Mouse (Mus musculus) hindbrain, embryonic 11.5 days (tissue): Measurements from ENCODE around the gene Atl3. TPM values are rescaled to one million over a fixed set of nuclear protein-coding genes. Genes with fewer than 3 reads are reported as not detected.
A peak's percentile ranks its signal among the peaks of the same experiment; 100 is the strongest.

Experiments used
- ATAC-seq: fragments of 200-750 bp; cut with Nextera tagmentation; 2 replicates; pipeline ENCODE4 v1.8.0; 2017; ENCODE audit warnings: mild to moderate bottlenecking, moderate TSS enrichment, moderate library complexity; ENCODE audit not compliant: low FRiP score
- DNase-seq: peaks from one replicate; pipeline ENCODE4 v3.0.0-alpha.2; 2015; ENCODE audit warnings: low spot score
- H3K27ac ChIP-seq: fragments of 300-500 bp; sonication (generic); 2 replicates; pipeline ENCODE4 v1.5.1; 2014; ENCODE audit warnings: mild to moderate bottlenecking, low read depth, low read length
- H3K27me3 ChIP-seq: fragments of 300-500 bp; sonication (generic); 2 replicates; pipeline ENCODE4 v1.6.1; 2014; ENCODE audit warnings: mild to moderate bottlenecking, low read length, moderate library complexity, mixed read lengths; ENCODE audit not compliant: control insufficient read depth, insufficient read depth
- H3K36me3 ChIP-seq: fragments of 300-500 bp; sonication (generic); 2 replicates; pipeline ENCODE4 v1.6.1; 2014; ENCODE audit warnings: mild to moderate bottlenecking, low read length, moderate library complexity, mixed read lengths; ENCODE audit not compliant: control insufficient read depth, insufficient read depth
- H3K4me1 ChIP-seq: fragments of 300-500 bp; sonication (generic); replicated peaks from 2 replicates; pipeline ENCODE4 v1.6.1; 2014; ENCODE audit warnings: low read length, mixed read lengths; ENCODE audit not compliant: control insufficient read depth, insufficient read depth
- H3K4me2 ChIP-seq: fragments of 300-500 bp; sonication (generic); replicated peaks from 2 replicates; pipeline ENCODE4 v1.6.1; 2014; ENCODE audit warnings: mild to moderate bottlenecking, low read depth, low read length
- H3K4me3 ChIP-seq: fragments of 300-500 bp; sonication (generic); 2 replicates; pipeline ENCODE4 v1.5.1; 2014; ENCODE audit warnings: low read depth, low read length
- H3K9ac ChIP-seq: fragments of 300-500 bp; sonication (generic); 2 replicates; pipeline ENCODE4 v1.6.1; 2014; ENCODE audit warnings: low read depth, low read length
- H3K9me3 ChIP-seq: fragments of 300-500 bp; sonication (generic); 2 replicates; pipeline ENCODE4 v1.6.1; 2016; ENCODE audit warnings: low read length; ENCODE audit not compliant: control insufficient read depth
- WGBS: fragments of 180-500 bp; shearing (Covaris S2); extraction: QIAGEN DNeasy Blood & Tissue Kit; methylation state at CpG from one replicate; pipeline ENCODE4 v1.1.7; 2014; 5-methylcytosine and 5-hydroxymethylcytosine counted together
- polyA plus RNA-seq: library from polyadenylated mRNA; unstranded; fragments of >200 nt; fragmentation: Nextera tagmentation; extraction: Ambion mirVana; gene quantifications from 2 replicates; pipeline ENCODE4 v1.2.1, GENCODE M21; 2014

Gene Atl3
- polyA plus RNA-seq, 1 experiment from 2014 or later, result 9.4 TPM

- Histone ChIP-seq H3K4me3 (peak overlapping the region; percentile 94), H3K27ac (peak overlapping the region; percentile 100), H3K4me2 (peak overlapping the region; percentile 54), H3K27me3 (no peaks in the 10 kb centered on the region), H3K36me3 (no peaks in the 10 kb centered on the region), H3K9me3 (no peaks in the 10 kb centered on the region), H3K9ac (peak overlapping the region; percentile 95), H3K4me1 (no peaks in the 10 kb centered on the region)
- DNase-seq (peak; percentile 73), ATAC-seq (peak; percentile 55; the same call in 1 of the 2 replicates)
- WGBS, result 3% methylated on average over 12 of the region's 12 CpGs
These were observed 12.1 kb upstream of the Atl3 start for GRCm38 (mm10) chr19:7481541-7482265.

GRCm38 (mm10) chr19:7482266-7482598, 11.6 kb upstream of the Atl3 start:
- no peaks in the 10 kb centered on the region for H3K27me3 ChIP-seq
- H3K27ac ChIP-seq, result peak overlapping the region; percentile 100
- 1% methylated on average over 7 of the region's 7 CpGs for WGBS
- ATAC-seq (no peak), DNase-seq (no peak)
- peak overlapping the region; percentile 54 for H3K4me2 ChIP-seq
- H3K36me3 ChIP-seq, result no peaks in the 10 kb centered on the region
- H3K9me3 ChIP-seq, result no peaks in the 10 kb centered on the region
- H3K4me1 ChIP-seq, result no peaks in the 10 kb centered on the region
- peak overlapping the region; percentile 94 for H3K4me3 ChIP-seq
- H3K9ac ChIP-seq, result peak overlapping the region; percentile 95

GRCm38 (mm10) chr19:7482599-7483511, 11.0 kb upstream of the Atl3 start, which contains the start of gene Rtn3:
Rtn3 (minus strand) TSS chr19:7483281.
- peak within 1 kb of the TSS; percentile 100 for H3K27ac ChIP-seq
- no peaks in the 10 kb centered on the region for H3K27me3 ChIP-seq
- peak within 1 kb of the TSS; percentile 94 for H3K4me3 ChIP-seq
- ATAC-seq (peak; percentile 96), DNase-seq (peak; percentile 99)
- peak within 1 kb of the TSS; percentile 95 for H3K9ac ChIP-seq
- no peaks in the 10 kb centered on the region for H3K9me3 ChIP-seq
- no peaks in the 10 kb centered on the region for H3K36me3 ChIP-seq
- no peaks in the 10 kb centered on the region for H3K4me1 ChIP-seq
- H3K4me2 ChIP-seq, result peak within 1 kb of the TSS; percentile 54
- under 1% methylated on average over 76 of the region's 80 CpGs for WGBS

- no peaks in the 10 kb centered on the region for H3K27me3 ChIP-seq
- ATAC-seq, result peak; percentile 75
These were observed 10.3 kb upstream of the Atl3 start for GRCm38 (mm10) chr19:7483512-7483882.

GRCm38 (mm10) chr19:7484076-7484475, 9.8 kb upstream of the Atl3 start:
- Histone ChIP-seq H3K27ac (peak overlapping the region; percentile 100; the same call in 1 of the 2 replicates), H3K4me3 (peak overlapping the region; percentile 94), H3K4me1 (no peaks in the 10 kb centered on the region), H3K4me2 (peak overlapping the region; percentile 54; the same call in 1 of the 2 replicates), H3K36me3 (no peaks in the 10 kb centered on the region), H3K9ac (0 out of 2 replicates have a peak overlapping the region, but pooled peaks have one; percentile 24), H3K9me3 (no peaks in the 10 kb centered on the region), H3K27me3 (no peaks in the 10 kb centered on the region)
- DNase-seq, result no peak
- 72% methylated on average over 5 of the region's 5 CpGs for WGBS
- ATAC-seq, result no peak

More at GRCm38 (mm10) chr19:7483512-7483882, 10.3 kb upstream of the Atl3 start:
- H3K9ac ChIP-seq, result peak overlapping the region; percentile 24; the same call in 1 of the 2 replicates
- no peak for DNase-seq
- no peaks in the 10 kb centered on the region for H3K36me3 ChIP-seq
- peak overlapping the region; percentile 100 for H3K27ac ChIP-seq
- H3K4me2 ChIP-seq, result peak overlapping the region; percentile 54
- WGBS, result 2% methylated on average over 6 of the region's 6 CpGs
- no peaks in the 10 kb centered on the region for H3K9me3 ChIP-seq
- H3K4me1 ChIP-seq, result no peaks in the 10 kb centered on the region
- H3K4me3 ChIP-seq, result peak overlapping the region; percentile 94

GRCm38 (mm10) chr19:7487680-7488079, 6.2 kb upstream of the Atl3 start:
- Histone ChIP-seq H3K4me2 (no peak overlapping the region), H3K4me1 (no peaks in the 10 kb centered on the region), H3K9me3 (no peaks in the 10 kb centered on the region), H3K27ac (no peak overlapping the region), H3K27me3 (no peaks in the 10 kb centered on the region), H3K36me3 (no peaks in the 10 kb centered on the region), H3K9ac (no peak overlapping the region), H3K4me3 (no peak overlapping the region)
- WGBS, result 86% methylated on average over 8 of the region's 8 CpGs
- DNase-seq (no peak), ATAC-seq (no peak)

GRCm38 (mm10) chr19:7491960-7492359, 1.9 kb upstream of the Atl3 start:
- H3K9ac ChIP-seq, result no peak overlapping the region
- H3K36me3 ChIP-seq, result no peaks in the 10 kb centered on the region
- no peaks in the 10 kb centered on the region for H3K4me1 ChIP-seq
- ATAC-seq (no peak), DNase-seq (no peak)
- no peak overlapping the region for H3K27ac ChIP-seq
- WGBS, result 85% methylated on average over 6 of the region's 6 CpGs
- H3K4me3 ChIP-seq, result no peak overlapping the region
- no peaks in the 10 kb centered on the region for H3K9me3 ChIP-seq
- no peaks in the 10 kb centered on the region for H3K27me3 ChIP-seq
- no peak overlapping the region for H3K4me2 ChIP-seq

GRCm38 (mm10) chr19:7492682-7493081, 1.2 kb upstream of the Atl3 start:
- Histone ChIP-seq H3K9ac (no peak overlapping the region), H3K4me1 (no peaks in the 10 kb centered on the region), H3K27me3 (no peaks in the 10 kb centered on the region), H3K36me3 (no peaks in the 10 kb centered on the region), H3K4me3 (no peak overlapping the region), H3K4me2 (no peak overlapping the region), H3K9me3 (no peaks in the 10 kb centered on the region), H3K27ac (no peak overlapping the region)
- 94% methylated on average over 2 of the region's 2 CpGs for WGBS
- DNase-seq, result no peak
- ATAC-seq, result no peak
